ENCODE assay signal across 23 mouse cellular contexts in genomic region chr1:72935084-72935483, GRCm38 (mm10).
"Had no signal": no experiment of that assay in that cellular context is flagged by ENCODE, and none has a peak within 500 bp of the region (broad histone marks: within the 10 kb centered on the region; RNA-seq: fewer than 3 reads in every experiment).

No protein-coding gene starts in this region.

- H3K9ac ChIP-seq: limb, embryonic 12.5 days; limb, embryonic 15.5 days; liver, embryonic 14.5 days; liver, postnatal 0 days; lung, embryonic 14.5 days; midbrain, embryonic 12.5 days; midbrain, embryonic 15.5 days; neural tube, embryonic 12.5 days; neural tube, embryonic 15.5 days; stomach, embryonic 15.5 days had no signal

- H3K4me3 ChIP-seq: left cerebral cortex, adult 2 months; limb, embryonic 12.5 days; limb, embryonic 15.5 days; midbrain, embryonic 12.5 days; midbrain, embryonic 15.5 days; neural tube, embryonic 12.5 days; neural tube, embryonic 15.5 days; stomach, embryonic 15.5 days had no signal

- H3K4me1 ChIP-seq: limb, embryonic 12.5 days; limb, embryonic 15.5 days; midbrain, embryonic 12.5 days; midbrain, embryonic 15.5 days; neural tube, embryonic 12.5 days; neural tube, embryonic 15.5 days had no signal

- H3K4me2 ChIP-seq: limb, embryonic 12.5 days; limb, embryonic 15.5 days; liver, embryonic 11.5 days; lung, embryonic 14.5 days; midbrain, embryonic 12.5 days; midbrain, embryonic 15.5 days; neural tube, embryonic 12.5 days; neural tube, embryonic 15.5 days; stomach, embryonic 15.5 days had no signal

- H3K36me3 ChIP-seq: limb, embryonic 12.5 days; limb, embryonic 15.5 days; midbrain, embryonic 12.5 days; midbrain, embryonic 15.5 days; neural tube, embryonic 12.5 days; neural tube, embryonic 15.5 days; stomach, embryonic 15.5 days had no signal

- ATAC-seq: liver, postnatal 0 days; lung, postnatal 0 days; midbrain, embryonic 15.5 days had no signal

- DNase-seq: kidney, postnatal 10 days; kidney, postnatal 36 days; layer of hippocampus, postnatal 36 days; left cerebral cortex, postnatal 4 days; liver, postnatal 0 days; lung, embryonic 14.5 days; right cerebral cortex, adult 18-20 months; right cerebral cortex, postnatal 14 days; right cerebral cortex, postnatal 4 days; spleen, adult 18-20 months; thymus, postnatal 25 days had no signal

- H3K27me3 ChIP-seq: limb, embryonic 12.5 days; limb, embryonic 15.5 days; midbrain, embryonic 12.5 days; midbrain, embryonic 15.5 days; neural tube, embryonic 12.5 days; neural tube, embryonic 15.5 days; stomach, embryonic 15.5 days had no signal

- H3K27ac ChIP-seq: left cerebral cortex, adult 2 months; limb, embryonic 12.5 days; limb, embryonic 15.5 days; liver, embryonic 14.5 days; macrophage; midbrain, embryonic 12.5 days; midbrain, embryonic 15.5 days; neural tube, embryonic 12.5 days; neural tube, embryonic 15.5 days; stomach, embryonic 15.5 days had no signal

- H3K9me3 ChIP-seq: limb, embryonic 12.5 days; limb, embryonic 15.5 days; midbrain, embryonic 12.5 days; midbrain, embryonic 15.5 days; neural tube, embryonic 12.5 days; neural tube, embryonic 15.5 days; stomach, embryonic 15.5 days had no signal
